Comparison of ENCODE assay signal across 25 mouse cellular contexts in genomic region chr5:31190201-31190600, GRCm38 (mm10). TPM values are rescaled to one million over a fixed set of nuclear protein-coding genes. Genes with fewer than 3 reads are reported as not detected.
DNase-seq lines count a peak whose midpoint lies in the region; ATAC-seq and TF ChIP-seq lines count a peak whose summit lies in the region.
"Had no signal": no experiment of that assay in that cellular context is flagged by ENCODE, and none has a peak within 500 bp of the region (broad histone marks: within the 10 kb centered on the region; RNA-seq: fewer than 3 reads in every experiment).

No protein-coding gene starts in this region.

- ATAC-seq in embryonic facial prominence, embryonic 13.5 days (ENCODE audit: insufficient number of reproducible peaks, insufficient read depth, low FRiP score, low TSS enrichment, low read depth) = no peak
- ATAC-seq: forebrain, embryonic 14.5 days; forebrain, postnatal 0 days; hindbrain, embryonic 16.5 days; intestine, embryonic 15.5 days had no signal

- no peaks in the 10 kb centered on the region for H3K4me1 ChIP-seq in ES-Bruce4 (ENCODE audit: control insufficient read depth, insufficient read depth, low read length)
- H3K4me1 ChIP-seq in embryonic facial prominence, embryonic 13.5 days = peaks cover 21% of the 10 kb centered on the region

- H3K9me3 ChIP-seq in ES-Bruce4 (replicated peaks; ENCODE audit: control insufficient read depth, insufficient read depth, low read length, poor library complexity, severe bottlenecking) = no peaks in the 10 kb centered on the region
- no peaks in the 10 kb centered on the region for H3K9me3 ChIP-seq in embryonic facial prominence, embryonic 13.5 days
- H3K9me3 ChIP-seq: embryonic facial prominence, embryonic 15.5 days; heart, embryonic 10.5 days; hindbrain, embryonic 12.5 days; intestine, embryonic 15.5 days had no signal

- peak; percentile 45 for TF ChIP-seq CTCF in ES-Bruce4 (IDR thresholded peaks at IDR 0.05; ENCODE audit: low read depth, low read length)

- H3K4me2 ChIP-seq in embryonic facial prominence, embryonic 13.5 days = no peak overlapping the region
- H3K4me2 ChIP-seq: embryonic facial prominence, embryonic 15.5 days; hindbrain, embryonic 12.5 days; intestine, embryonic 15.5 days had no signal

- peak; percentile 20 for DNase-seq in cerebellum, adult 9-11 months
- DNase-seq in cerebellum, adult 18-20 months = no peak
- DNase-seq in R1 (ENCODE audit: low read depth, low spot score) = peak; percentile 65
- DNase-seq in ovary, adult 18-20 months (ENCODE audit: low spot score) = no peak
- DNase-seq in spleen, postnatal 36 days (ENCODE audit: low spot score in 2 of 2) = no peak
- DNase-seq: adrenal gland, adult 2 months; adrenal gland, postnatal 14 days; B cell, adult 2 months; cerebellum, adult 2 months; cerebellum, postnatal 10 days; cerebellum, postnatal 36 days; embryo, embryonic 11 days; forebrain, postnatal 0 days; gastrocnemius, postnatal 25 days; heart, adult 2 months; kidney, adult 11 months had no signal

- no peak overlapping the region for H3K4me3 ChIP-seq in ES-Bruce4 (ENCODE audit: low read depth, low read length)
- 0 out of 2 replicates have a peak overlapping the region, but pooled peaks have one; percentile 3 for H3K4me3 ChIP-seq in embryonic facial prominence, embryonic 13.5 days
- H3K4me3 ChIP-seq: embryonic facial prominence, embryonic 15.5 days; heart, adult 2 months; heart, embryonic 10.5 days; hindbrain, embryonic 12.5 days; intestine, embryonic 15.5 days had no signal

- 90% methylated on average over 9 of the region's 9 CpGs for WGBS in embryonic facial prominence, embryonic 13.5 days

- no peak for TF ChIP-seq POLR2A in ES-Bruce4 (IDR thresholded peaks at IDR 0.05; ENCODE audit: insufficient read depth, low read length)

- TF ChIP-seq EP300 in ES-Bruce4 (IDR thresholded peaks at IDR 0.05; ENCODE audit: insufficient read depth, low read depth, low read length) = no peak

- no peaks in the 10 kb centered on the region for H3K27me3 ChIP-seq in ES-Bruce4 (ENCODE audit: control insufficient read depth, insufficient read depth, low read length, poor library complexity, severe bottlenecking)
- H3K27me3 ChIP-seq in embryonic facial prominence, embryonic 13.5 days = no peaks in the 10 kb centered on the region
- H3K27me3 ChIP-seq: CH12.LX; embryonic facial prominence, embryonic 15.5 days; hindbrain, embryonic 12.5 days; intestine, embryonic 15.5 days had no signal

- no peak overlapping the region for H3K27ac ChIP-seq in ES-Bruce4 (ENCODE audit: insufficient read depth, low read length)
- H3K27ac ChIP-seq in embryonic facial prominence, embryonic 13.5 days = no peak overlapping the region
- H3K27ac ChIP-seq: embryonic facial prominence, embryonic 15.5 days; heart, adult 2 months; heart, embryonic 10.5 days; hindbrain, embryonic 12.5 days; intestine, embryonic 15.5 days had no signal

- no peak overlapping the region for H3K9ac ChIP-seq in ES-Bruce4 (ENCODE audit: low read depth, poor library complexity, severe bottlenecking)
- no peak overlapping the region for H3K9ac ChIP-seq in embryonic facial prominence, embryonic 13.5 days
- H3K9ac ChIP-seq: embryonic facial prominence, embryonic 15.5 days; forebrain, postnatal 0 days; hindbrain, embryonic 12.5 days; intestine, embryonic 15.5 days had no signal

- H3K36me3 ChIP-seq in ES-Bruce4 (ENCODE audit: control insufficient read depth, insufficient read depth, low read length, poor library complexity, severe bottlenecking) = peaks cover 4% of the 10 kb centered on the region; the same call in 1 of the 2 replicates
- peaks cover 52% of the 10 kb centered on the region for H3K36me3 ChIP-seq in embryonic facial prominence, embryonic 13.5 days

RNA-seq across cellular contexts. Expression of gene Snx17, which starts 2.8 kb away (rescaled TPM):
- polyA plus RNA-seq in ES-Bruce4 (2011; ENCODE audit: insufficient read depth, insufficient read length, low read depth, missing spikeins) = 40.0 and 45.9 TPM in 2 replicates
- 134 and 155 TPM in 2 replicates for polyA plus RNA-seq in embryonic facial prominence, embryonic 13.5 days (2015; fragmentation: Nextera tagmentation; extraction: Ambion mirVana)

RNA-seq across cellular contexts. Expression of gene Eif2b4, which starts 3.0 kb away (rescaled TPM):
- polyA plus RNA-seq in ES-Bruce4 (2011; ENCODE audit: insufficient read depth, insufficient read length, low read depth, missing spikeins) = 40.7 and 45.2 TPM in 2 replicates
- polyA plus RNA-seq in embryonic facial prominence, embryonic 13.5 days (2015; fragmentation: Nextera tagmentation; extraction: Ambion mirVana) = 61.8 and 71.2 TPM in 2 replicates

RNA-seq across cellular contexts. Expression of gene Gtf3c2, which starts 10.3 kb away (rescaled TPM):
- 104 and 106 TPM in 2 replicates for polyA plus RNA-seq in ES-Bruce4 (2011; ENCODE audit: insufficient read depth, insufficient read length, low read depth, missing spikeins)
- polyA plus RNA-seq in embryonic facial prominence, embryonic 13.5 days (2015; fragmentation: Nextera tagmentation; extraction: Ambion mirVana) = 81.9 and 87.5 TPM in 2 replicates

RNA-seq across cellular contexts. Expression of gene Gm29609, which starts 10.5 kb away (rescaled TPM):
- 2.3 and 2.6 TPM in 2 replicates for polyA plus RNA-seq in ES-Bruce4 (2011; ENCODE audit: insufficient read depth, insufficient read length, low read depth, missing spikeins)
- polyA plus RNA-seq in embryonic facial prominence, embryonic 13.5 days (2015; fragmentation: Nextera tagmentation; extraction: Ambion mirVana) = 0.41 and 2.6 TPM in 2 replicates

RNA-seq across cellular contexts. Expression of gene Zfp513, which starts 11.9 kb away (rescaled TPM):
- 25.5 and 25.8 TPM in 2 replicates for polyA plus RNA-seq in ES-Bruce4 (2011; ENCODE audit: insufficient read depth, insufficient read length, low read depth, missing spikeins)
- polyA plus RNA-seq in embryonic facial prominence, embryonic 13.5 days (2015; fragmentation: Nextera tagmentation; extraction: Ambion mirVana) = 11.2 and 14.8 TPM in 2 replicates

Comparison
In these comparisons a context has a peak if more than half of its experiments do, and no peak if none do; other contexts are left out.
1. DNase-seq: peak in cerebellum, adult 9-11 months (single experiment) and R1 (single experiment); none in cerebellum, adult 18-20 months (0 of 2), ovary, adult 18-20 months (single experiment) and spleen, postnatal 36 days (0 of 2).